Mouse (Mus musculus) urinary bladder, postnatal 4 days (tissue): ENCODE data around the gene Chchd3.

Experiments used
- DNase-seq, 2 experiments: peaks; one replicate each; pipeline ENCODE4 v3.0.0; 2021 to 2022; ENCODE audit warnings: low spot score in 2 of 2

Gene Chchd3

DNA sequence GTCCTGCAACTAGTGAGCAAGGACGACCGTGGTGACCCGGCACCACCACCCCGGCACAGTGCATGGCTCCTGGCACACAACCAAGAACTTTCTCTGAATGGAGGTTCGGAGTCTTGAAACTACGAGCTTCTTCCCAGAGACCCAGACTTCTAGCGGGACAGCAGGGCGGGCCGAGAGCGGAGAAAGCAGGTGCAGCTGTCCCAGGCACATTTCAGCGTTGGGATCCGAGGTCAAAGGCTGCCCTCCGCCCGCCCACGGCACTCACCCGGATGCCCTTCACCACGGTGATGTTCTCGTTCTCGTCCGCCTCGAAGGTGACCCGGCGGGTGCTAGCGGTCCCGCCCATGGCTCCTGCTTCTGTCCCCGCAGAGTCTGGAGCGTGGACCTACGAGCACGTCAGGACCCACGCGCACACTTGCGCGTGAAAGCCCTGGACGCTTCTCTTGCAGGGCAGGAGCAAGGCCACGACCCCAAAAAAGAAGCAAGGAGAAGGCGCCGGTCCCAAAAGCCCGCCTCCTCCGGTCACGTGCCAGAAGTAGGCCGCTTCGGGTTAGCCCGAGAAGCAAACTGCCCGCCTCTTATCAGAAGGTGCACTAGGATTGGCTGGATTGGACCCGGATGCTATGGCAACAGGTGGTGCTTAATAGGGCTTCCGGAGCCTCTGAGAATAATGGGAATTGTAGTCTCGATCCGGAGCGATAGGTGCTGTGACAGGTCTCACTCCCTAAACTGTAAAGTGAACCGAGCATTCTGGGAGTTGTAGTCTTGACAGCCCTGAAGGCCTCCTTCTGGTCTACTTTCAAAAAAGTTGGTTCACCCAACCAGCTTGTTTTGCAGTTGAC, at the start of gene Chchd3:
Chchd3 (minus strand) TSS at position 526 of the 842 bp plus-strand sequence.
- peak; percentile 93 to 94 for DNase-seq

DNA sequence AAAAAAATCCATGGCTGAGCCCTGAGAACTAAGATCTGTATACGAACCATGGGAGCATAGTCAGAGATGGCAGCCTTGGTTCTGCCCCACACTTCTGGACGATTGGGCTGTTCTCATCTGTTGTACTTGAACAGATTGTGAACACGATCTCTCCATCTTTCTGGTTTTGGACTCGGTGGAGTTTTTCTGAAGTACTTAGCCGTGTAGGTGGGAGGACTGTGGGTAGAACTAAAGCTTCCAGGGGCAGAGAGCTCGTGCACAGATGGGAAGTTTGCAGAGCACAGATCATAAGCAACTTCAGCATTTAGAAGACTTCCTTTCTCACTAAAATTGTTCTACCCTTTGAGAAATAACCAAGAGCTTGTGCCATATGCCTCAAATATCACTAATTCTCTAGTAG, 44.6 kb upstream of the Chchd3 start:
- no peak for DNase-seq

DNA sequence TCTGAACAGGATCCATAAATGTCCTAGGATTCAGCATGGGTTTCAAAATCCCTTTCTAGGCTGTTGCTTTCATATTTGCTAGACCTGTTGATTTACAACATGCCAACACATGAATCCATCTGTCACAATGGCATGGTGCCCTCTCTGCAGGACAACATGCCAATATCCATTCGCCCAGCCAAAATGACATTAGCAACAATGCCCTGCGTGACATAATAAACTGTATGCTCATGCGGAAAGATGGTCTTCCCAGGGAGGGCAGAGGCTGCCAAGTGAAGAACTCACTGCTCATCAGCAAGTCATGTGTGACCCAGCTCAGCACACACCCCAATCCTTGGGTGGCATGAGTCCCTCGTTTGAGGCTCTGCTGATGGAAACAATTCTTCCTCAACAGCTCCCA, 38.8 kb upstream of the Chchd3 start:
- DNase-seq: no peak

DNA sequence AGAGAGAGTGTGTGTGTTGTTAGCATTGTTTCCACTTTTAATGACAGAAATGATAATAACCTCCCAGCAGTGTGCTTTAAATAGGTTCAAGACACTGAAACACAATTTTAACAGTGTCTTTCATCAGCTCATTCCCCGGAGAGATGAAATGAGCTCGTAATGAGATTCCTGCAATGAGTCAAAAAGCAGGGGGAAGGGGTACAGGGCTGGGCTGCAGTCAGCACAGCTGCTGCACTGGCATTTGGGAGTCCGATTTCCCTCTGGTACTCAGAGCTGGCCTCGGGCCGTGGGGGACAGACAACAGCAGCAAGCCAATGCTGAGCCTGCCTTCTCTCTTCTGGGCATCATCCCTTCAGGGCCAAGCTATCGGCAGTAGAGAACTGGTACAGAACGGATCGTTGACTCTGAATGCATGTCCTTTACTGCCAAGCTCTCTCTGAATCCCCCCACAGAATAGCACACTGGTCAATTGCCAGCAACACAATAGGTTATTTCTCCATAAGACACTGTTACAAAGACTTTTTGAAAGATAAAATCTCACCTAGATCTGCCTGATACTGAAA, 34.7 kb upstream of the Chchd3 start:
- no peak for DNase-seq

DNA sequence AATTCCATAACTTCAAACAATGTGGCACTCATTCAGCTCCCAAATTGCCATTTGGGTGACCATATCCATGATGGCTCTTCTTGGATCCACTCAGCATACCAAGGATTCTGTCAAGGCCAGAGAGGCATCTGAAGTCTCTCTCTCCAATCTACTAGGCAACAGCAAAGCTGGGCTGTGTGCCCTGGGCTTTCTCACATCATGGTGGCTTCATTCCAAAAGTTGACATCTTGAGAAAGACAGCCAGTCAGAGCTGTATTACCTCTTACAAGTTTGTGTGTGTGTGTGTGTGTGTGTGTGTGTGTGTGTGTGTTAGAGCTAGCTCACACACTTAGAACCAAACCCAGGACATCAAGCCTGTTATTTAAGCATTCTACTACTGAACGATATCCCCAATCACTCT, 20.1 kb upstream of the Chchd3 start:
- no peak for DNase-seq

DNA sequence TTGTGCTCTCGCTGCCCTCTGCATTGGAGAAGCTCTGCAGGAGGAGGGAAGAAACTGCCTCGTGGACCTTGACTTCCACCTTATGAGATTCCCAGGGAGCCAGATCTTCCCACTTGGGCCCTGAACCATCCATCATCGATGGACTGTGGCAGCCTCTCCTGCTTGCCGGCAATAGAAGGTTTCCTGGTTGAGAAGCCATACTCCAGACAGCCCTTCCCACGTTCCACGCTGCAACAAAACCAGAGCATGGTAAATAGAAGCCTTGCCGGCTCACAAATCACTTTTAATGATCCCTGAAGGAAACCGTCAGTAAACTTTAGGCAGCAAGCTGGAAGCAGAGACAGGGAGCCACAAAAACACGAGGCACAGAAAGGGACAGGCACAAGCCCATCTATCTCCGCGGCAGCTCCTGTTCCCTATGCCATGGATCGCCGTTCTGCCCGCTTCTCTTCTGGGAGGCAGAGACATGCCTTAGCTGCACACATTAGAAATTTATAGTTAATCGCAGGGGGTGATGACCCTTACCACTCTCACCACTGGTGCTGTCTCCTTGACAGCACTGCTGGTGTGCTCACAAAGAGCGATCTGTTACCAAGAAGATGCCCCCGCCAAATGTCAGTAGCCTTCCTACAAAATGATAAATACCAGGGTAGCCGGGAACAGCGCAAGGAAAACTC, 18.3 kb upstream of the Chchd3 start:
- DNase-seq: no peak

DNA sequence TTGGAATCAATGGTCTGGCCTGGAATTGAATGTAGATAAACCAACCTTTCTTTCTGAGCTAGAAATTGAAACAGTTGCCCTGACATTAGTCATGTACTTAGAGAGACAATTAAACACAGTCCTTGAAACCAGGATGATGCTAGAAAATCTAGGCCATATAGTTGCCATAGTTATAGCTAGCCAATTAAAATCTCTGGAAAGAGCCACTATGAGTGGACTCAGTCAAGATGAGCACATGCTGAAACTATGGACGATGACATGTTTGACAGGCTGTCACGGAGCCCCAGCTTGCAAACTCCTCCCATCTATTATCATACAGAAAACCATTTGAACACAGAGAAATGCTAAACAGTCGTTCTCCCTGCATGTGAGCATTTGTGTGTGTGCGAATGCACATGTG, 6.4 kb upstream of the Chchd3 start:
- DNase-seq: no peak

DNA sequence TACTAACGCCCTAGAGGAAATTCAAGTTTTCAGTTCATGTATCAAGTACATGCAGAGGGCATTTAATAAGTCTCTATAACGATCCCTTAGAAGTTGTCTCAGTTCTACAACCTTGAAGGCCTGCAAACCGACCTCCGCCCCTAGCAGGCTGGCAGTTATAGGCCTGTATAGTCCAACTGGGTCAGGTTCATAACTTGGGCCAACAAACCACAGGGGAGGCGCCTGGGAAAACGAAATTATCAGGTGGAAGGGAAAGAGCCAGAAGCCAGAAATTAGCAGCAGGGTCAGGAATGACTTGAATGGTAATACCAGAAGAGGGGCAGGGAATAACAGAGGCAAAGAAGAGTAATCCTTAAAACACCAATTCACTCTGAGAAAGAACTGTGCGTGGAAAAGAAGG, 784 bp downstream of the Chchd3 start:
- no peak for DNase-seq

DNA sequence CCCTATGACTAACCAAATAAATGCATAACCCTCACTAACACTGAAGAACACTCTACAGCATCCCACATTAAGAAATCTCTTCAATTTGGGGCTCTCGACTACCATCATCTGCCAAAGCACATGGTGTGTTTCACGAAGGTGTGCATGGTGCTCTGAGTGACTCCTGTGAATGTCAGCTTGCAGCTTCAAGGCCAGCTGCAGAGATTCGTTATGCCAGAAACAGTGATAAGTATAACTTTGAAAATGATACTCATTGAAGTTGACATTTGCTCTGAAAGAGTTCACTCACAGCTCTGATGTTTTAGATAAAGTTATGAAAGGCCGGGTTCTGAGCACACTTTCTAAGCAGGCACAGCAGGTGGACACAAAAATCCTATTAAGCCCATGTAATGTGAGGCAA, 3.7 kb downstream of the Chchd3 start:
- DNase-seq: no peak

DNA sequence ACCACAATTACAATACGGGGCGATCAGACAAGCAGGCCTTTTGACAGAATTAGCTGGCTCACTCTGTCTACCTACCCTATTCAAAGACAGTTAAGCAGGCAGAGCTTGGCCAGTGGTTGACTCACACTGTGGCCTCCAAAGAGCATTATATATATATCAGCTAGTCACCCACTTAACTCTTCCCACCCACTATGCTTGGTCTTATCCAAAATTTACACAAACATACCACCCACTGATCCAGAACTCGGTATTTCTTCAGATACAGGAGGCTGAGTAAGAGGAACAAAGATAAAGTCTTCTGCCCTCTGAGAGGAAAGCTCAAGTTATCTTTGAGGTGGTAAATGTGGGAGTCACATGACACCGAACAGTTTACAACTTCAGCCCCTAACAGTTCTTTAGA, 4.4 kb downstream of the Chchd3 start:
- DNase-seq: no peak

DNA sequence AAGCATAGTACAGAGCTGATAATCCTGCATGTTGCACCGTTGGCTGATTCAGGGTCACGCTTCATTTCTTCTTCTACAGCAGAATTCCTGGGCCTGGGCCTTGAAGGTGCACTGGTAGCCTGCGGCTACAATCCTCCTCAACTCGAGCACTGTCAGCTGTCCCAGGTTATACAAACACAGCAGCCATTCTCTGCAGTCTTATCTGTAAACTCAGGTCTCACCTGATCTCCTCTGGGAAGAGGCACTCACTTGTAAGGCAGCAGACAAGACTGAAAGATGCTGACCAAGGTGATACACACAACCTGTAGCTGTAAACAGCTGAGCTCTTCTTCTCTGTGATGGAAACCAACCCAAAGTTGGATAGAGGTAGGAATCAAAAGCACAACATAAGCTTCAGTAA, 5.1 kb downstream of the Chchd3 start:
- no peak for DNase-seq

DNA sequence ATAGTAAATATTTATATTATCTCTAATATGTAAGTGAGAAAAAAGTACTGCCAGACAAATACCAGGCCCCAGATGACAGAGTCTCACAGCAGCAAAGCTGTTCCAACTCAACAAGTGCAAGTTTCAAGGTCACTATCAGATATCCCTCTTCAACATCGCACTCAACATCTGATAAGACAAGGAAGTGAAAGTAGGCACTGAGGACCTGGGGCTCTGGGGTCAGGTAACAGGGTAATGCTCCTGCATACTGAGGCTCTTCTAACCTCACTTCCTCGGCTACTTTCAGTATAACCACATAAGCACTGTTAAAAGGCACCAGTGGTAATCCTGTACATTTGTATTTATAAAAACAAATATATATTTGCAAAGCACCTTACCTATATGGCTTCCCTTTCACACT, 8.4 kb downstream of the Chchd3 start:
- no peak for DNase-seq

DNA sequence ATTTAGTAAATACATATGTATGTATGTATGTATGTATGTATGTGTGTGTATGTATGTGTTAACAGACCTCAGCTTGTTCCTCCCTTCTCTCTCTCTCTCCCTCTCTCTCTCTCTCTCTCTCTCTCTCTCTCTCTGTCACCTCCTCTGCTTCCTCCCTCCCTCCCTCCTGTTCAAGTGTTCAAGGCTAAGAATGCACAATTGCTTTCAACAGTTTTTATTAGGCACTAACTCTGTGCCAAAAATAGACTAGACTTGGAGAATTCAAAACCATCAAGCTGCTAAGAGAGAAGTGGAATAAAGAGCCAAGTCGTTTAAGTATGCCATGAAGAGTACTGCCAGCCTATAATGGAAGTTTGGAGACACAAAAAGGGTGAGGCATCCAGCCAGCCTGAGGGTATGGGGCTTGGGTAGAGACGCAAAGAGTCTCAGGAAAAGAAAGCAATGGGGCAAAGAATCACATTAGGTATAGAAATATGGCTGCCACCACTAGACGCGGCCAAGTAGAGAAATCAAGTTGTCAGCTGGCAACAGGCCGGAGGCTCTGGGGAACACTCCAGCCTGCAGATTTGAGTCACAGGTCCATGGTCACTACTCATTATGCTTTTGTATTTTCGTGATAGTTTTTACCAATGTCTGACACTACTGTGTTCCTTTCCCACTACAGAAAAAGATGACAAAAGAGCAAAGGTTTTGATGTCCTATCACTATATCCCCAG, 10.2 kb downstream of the Chchd3 start:
- DNase-seq: no peak

DNA sequence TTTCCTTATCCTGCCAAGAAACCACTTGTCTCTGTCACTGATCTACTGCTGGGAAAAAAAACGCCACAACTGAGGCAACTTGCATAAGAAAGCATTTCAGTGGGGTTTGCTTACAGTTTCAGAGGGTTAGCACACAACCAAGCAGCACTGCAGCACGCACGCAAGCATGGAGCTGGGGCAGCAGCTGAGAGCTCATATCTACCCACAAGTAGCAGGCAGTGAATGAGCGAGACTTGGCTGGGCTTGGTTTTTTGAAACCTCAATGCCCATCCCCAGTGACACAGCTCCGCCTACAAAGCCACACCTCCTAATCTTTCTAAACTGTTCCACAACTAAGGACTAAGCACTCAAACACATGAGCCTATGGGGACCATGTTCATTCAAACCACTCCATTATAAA, 16.6 kb downstream of the Chchd3 start:
- no peak for DNase-seq

DNA sequence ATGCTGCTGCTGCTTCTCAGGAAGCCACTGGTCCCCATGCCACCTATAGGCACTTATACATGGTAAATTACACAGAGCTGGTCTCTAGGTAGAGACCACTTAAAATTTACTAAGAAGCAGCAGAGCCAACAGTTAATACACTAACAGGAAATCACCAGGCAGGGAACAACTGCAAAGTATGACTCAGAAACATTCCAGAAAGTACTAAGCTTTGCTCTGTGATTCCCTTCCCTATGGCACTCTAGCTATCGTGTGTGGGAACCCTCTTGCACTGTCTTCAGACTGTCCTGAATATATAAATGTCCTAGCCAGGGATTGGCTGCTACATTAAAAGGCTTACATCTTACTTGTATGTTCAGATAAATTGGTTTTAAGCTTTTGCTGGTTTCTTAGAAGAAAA, 17.2 kb downstream of the Chchd3 start:
- DNase-seq: no peak

DNA sequence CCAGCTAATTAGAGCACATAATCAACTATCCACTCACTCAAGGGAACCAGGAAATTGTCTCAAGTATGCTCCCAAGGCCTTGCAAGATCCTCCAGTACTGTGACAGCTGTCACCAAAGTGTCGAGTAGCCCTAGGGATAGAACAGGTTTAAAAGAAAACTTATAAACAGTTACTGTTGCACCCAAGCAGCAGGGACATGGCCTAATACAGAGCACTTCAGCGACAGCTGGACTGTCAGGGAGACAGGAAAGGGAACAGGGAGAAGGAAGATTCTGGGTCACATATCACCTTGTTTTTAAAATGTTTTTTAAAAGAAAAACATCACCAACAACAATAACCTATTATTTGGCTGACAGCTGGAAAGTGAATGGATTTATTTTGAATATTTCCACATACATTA, 18.1 kb downstream of the Chchd3 start:
- DNase-seq: no peak

DNA sequence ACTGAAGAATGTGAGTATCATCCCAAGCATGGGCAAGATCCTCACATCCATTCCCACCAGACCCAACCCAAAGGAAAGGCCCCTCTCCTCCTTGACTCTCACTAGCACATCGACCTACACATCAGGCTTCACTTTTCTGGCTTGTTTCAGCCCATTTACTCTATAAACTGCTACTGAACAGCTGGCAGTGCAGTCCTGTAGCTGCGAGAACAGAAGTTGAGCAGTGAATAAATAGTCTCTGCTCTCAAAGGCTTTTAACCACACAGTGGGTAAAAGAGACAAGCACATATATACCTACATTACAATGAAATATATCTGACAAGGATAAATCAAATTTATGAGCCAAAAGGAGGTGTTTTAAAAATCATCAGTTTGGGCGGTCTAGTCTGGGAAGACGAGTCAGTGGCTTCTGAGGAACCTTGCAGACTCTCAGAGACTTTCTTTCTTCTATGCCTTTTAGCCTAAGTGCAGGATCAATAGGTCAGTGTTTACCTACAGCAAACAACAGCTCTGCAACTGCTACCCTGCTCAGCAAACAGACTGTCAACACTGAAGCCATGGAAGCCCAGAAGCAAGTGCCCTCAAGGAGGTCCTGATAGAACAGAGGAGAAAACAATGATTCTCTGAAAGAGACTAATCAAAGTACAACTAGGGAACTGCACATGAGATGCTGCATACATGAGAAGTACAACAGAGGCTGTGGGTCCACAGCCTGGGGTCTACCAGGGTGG, 19.5 kb downstream of the Chchd3 start:
- no peak for DNase-seq

DNA sequence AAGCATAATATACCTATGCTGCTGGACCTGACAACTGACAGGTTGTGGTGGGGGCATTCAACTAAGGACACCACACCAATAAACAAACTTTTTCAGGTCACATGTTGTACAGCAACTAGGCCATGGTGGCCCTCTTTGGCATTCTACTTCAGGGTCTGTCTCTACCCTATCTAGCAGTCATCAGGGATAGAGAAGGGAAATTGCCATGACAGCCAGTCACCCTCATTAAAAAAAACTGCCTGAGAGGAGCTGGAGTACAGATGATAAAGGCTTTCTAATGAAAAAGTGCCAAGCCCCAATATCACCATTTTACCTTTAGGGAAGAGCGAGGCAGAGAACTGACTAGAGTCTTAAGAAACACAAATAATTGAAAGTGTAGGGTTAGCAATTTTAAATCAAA, 27.5 kb downstream of the Chchd3 start:
- DNase-seq: no peak

DNA sequence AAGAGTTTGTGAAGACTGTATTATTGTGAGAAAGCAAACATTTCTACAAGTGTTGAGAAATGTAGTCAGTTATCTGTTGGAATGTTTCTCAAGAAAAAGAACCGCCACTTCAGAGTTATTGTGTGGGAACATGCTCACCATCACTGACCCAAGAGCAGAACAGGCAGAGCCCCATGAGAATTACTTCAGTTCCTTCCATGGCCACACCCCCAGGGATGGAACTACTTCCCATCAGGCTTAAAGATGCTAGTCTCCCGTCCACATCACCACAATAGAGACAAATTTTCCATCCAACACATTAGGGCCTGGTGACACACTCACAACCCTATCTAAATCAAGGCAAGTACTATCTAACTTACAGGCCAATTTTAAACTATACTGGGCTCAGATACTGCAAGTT, 28.4 kb downstream of the Chchd3 start:
- DNase-seq: no peak

DNA sequence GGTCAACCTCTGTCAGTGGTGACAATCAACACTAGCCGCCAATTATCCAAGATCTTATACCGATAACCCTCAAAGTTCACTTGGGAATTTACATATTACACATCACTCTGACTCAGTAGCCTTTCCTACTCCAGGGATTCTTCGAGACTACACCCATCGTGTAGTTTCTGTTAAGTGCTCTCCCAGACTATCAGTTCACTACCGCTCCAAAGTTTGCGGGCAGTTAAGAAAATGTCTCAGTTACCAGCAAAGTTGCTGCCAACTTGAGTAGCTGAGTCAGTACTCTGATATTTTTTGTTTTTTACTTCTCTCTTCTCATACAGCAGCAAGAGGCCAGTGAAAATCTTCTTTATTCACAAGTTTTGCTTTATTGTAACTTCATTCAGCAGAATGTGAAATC, 31.8 kb downstream of the Chchd3 start:
- no peak for DNase-seq

DNA sequence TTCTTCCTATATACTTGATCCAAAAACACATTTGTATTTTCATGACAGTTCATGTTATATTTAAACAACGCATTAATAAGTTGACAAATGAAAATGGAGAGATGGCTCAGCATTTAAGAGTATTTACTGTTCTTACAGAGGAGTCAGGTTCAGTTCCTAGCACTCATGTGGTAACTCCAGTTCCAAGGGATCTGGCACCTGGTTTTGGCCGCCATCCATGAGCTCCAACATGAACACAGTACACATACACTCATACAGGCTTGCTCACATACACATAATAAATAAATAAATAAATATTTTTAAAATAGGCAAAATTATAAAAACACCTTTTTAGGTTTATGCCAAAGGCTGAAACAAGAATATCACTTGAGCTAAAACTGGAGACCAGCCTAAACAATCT, 35.0 kb downstream of the Chchd3 start:
- DNase-seq: no peak

DNA sequence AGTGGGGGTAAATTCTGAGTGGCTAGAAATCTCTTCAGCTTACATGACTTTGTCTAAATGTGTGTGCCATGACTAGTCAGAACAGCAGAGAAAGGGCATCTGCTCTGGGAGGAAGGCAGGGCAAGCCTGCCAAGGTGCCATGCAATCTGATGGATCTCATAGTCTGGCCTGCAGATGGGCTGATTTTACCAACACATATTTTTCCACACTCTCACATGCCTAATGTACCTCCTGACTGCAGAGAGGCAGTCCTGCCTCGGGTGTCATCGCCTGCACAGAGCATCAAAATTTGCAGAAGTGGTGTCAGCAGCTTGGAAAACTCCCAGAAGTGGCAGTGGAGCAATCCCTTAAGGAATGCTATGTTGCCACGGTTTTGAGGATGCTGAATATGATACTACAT, 55.5 kb downstream of the Chchd3 start:
- no peak for DNase-seq
